Mouse (Mus musculus): ENCODE measurements around the gene Timm17b. TPM values are rescaled to one million over a fixed set of nuclear protein-coding genes. Genes with fewer than 3 reads are reported as not detected.

Gene Timm17b
- polyA plus RNA-seq (2012; ENCODE audit: insufficient read depth, insufficient read length, missing spikeins): 47.7 and 50.3 TPM in 2 replicates

DNA sequence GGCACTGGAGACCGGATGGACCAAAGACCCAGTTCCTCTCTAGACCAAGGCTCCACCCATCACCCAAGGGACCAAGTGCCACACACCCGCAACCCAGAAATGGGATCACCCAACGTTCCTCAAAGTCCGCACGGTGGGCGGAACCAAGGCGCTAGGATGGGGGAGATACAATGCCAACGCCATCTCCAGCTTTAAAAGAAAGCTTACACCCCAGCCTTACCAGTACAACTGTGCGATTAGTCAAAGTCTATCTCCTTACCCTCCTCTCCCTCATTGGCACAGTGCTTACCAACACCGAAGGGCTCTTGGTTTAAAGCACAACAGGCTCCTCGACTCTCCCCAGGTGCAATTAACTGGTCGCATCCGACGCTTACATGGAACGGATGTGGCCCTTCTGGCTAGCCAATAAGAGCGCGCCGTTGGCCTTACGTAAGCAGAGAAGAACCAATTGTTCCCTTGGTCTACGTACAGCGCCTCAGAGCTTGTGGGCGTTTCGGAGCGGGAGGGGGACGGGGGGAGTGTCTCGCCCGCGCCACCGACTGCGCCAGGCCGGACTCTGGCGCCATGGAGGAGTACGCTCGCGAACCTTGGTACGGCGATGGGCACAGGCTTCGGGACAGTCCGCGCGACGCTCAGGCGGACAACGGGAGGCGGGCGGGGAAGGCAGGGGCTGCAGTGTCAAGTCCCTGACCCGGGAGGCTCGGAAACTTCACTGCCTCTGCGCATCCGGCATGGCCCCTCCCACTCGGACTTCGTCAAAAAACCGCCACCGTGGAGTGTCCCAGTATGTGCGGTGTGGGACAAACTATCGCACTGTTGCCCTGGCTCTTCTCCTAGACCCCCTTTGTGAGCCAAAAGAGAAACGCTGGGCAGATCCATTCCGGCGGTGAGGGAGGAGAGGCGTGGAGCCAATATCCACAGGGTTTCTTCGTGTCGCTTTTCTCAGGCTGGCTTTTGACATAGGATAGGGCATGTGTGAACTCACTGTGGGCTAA lies at the start of gene Timm17b, which contains the start of gene Pqbp1:
Timm17b (plus strand) TSS at position 478 of the 995 bp plus-strand sequence.
Pqbp1 (minus strand) TSS at position 390 of the 995 bp plus-strand sequence.
- Histone ChIP-seq H3K4me3 (ENCODE audit: insufficient read depth, low read depth, low read length) (peak within 1 kb of the TSS; percentile 96), H3K4me1 (ENCODE audit: control insufficient read depth, insufficient read depth, insufficient read length, low read length) (no peaks in the 10 kb centered on the region), H3K27ac (replicated peaks; ENCODE audit: low read depth, low read length) (peak within 1 kb of the TSS; percentile 98)

DNA sequence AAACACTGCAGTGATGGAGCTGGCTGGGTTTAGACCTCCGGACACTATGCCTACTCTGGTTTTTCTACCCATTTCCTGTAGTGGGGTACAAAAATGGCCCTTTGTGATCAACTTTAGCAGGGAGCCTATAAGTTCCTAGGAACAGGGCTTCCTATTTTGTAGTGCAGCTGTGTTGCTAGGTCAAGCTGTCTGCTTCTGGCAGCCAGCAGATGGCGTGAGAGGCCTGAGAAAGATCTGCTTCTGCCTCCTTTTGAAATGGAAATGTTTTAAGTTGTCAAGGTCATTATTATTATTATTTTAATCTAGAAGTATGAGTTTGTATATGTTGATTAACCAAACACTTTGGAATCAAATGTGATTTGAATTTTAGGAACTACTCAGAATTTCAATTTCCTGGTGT lies 44.6 kb upstream of the Timm17b start:
- Histone ChIP-seq H3K27ac (replicated peaks; ENCODE audit: low read depth, low read length) (no peak overlapping the region), H3K4me3 (ENCODE audit: insufficient read depth, low read depth, low read length) (no peak overlapping the region), H3K4me1 (ENCODE audit: control insufficient read depth, insufficient read depth, insufficient read length, low read length) (no peaks in the 10 kb centered on the region)

GRCm38 (mm10) chrX:7859191-7859753 lies 39.9 kb upstream of the Timm17b start:
- no peak overlapping the region for H3K4me3 ChIP-seq (ENCODE audit: insufficient read depth, low read depth, low read length)
- no peak overlapping the region for H3K27ac ChIP-seq (replicated peaks; ENCODE audit: low read depth, low read length)
- no peaks in the 10 kb centered on the region for H3K4me1 ChIP-seq (ENCODE audit: control insufficient read depth, insufficient read depth, insufficient read length, low read length)

DNA sequence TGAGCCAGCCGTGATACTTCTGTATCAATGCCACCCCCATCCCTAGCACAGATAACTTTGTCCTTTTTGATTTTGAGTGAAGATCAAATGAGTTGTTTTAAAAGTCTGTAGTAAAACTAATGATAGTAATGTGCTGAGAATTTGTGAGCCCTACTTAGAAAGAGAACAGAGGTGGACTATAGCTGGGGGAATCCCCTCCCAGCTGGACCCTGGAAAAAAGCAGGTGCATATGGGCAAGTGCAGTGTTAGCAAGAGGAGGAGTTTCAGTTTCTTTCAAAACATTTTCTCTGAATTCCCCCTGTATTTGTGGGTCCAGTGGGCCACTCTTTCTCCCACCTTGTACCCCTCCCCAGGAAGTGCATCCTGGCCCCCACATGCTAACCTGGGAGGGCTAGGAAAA lies 36.0 kb upstream of the Timm17b start:
- Histone ChIP-seq H3K4me1 (ENCODE audit: control insufficient read depth, insufficient read depth, insufficient read length, low read length) (no peaks in the 10 kb centered on the region), H3K27ac (replicated peaks; ENCODE audit: low read depth, low read length) (no peak overlapping the region), H3K4me3 (ENCODE audit: insufficient read depth, low read depth, low read length) (no peak overlapping the region)

DNA sequence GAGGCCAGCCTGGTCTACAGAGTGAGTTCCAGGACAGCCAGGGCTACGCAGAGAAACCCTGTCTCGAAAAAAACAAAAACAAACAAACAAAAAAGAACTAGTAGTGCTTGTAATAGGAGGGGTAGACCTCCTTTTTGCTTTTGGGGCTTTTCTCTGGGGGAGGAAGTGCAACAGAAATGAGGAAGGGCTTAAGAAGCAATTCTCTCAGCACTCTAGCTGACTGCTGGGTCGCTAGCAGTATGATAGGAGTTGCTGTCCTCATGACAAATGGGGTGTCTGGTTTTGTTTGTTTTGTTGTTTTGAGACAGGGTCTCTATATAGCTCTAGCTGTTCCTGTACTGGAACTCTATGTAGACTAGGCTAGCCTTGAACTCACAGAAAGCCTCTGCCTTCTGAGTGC lies 34.6 kb upstream of the Timm17b start:
- H3K4me1 ChIP-seq (ENCODE audit: control insufficient read depth, insufficient read depth, insufficient read length, low read length): no peaks in the 10 kb centered on the region
- H3K27ac ChIP-seq (replicated peaks; ENCODE audit: low read depth, low read length): no peak overlapping the region
- H3K4me3 ChIP-seq (ENCODE audit: insufficient read depth, low read depth, low read length): no peak overlapping the region

DNA sequence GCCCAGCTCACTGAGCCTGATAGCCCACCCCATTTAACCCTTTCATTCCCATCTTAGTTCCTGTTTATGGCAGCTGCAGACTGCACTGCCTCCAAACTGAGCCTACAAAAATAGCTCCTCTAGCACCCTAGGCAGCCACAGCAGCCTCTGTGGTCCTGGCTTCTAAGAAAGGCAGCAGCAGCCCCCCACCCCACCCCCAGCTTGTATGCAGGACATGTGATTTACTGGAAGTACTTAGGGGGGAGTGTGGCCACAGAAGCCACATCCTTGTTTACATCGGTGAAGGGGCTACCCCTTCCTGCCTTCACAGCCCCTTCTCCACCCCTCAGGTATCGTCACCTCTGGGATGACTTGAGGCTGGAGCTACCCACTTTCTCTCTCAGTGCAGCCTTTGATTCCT lies 33.8 kb upstream of the Timm17b start:
- Histone ChIP-seq H3K4me1 (ENCODE audit: control insufficient read depth, insufficient read depth, insufficient read length, low read length) (no peaks in the 10 kb centered on the region), H3K27ac (replicated peaks; ENCODE audit: low read depth, low read length) (no peak overlapping the region), H3K4me3 (ENCODE audit: insufficient read depth, low read depth, low read length) (no peak overlapping the region)

GRCm38 (mm10) chrX:7865786-7866185 lies 33.4 kb upstream of the Timm17b start:
- Histone ChIP-seq H3K4me1 (ENCODE audit: control insufficient read depth, insufficient read depth, insufficient read length, low read length) (no peaks in the 10 kb centered on the region), H3K4me3 (ENCODE audit: insufficient read depth, low read depth, low read length) (no peak overlapping the region), H3K27ac (replicated peaks; ENCODE audit: low read depth, low read length) (no peak overlapping the region)

- H3K4me3 ChIP-seq (ENCODE audit: insufficient read depth, low read depth, low read length): no peak overlapping the region
- no peak overlapping the region for H3K27ac ChIP-seq (replicated peaks; ENCODE audit: low read depth, low read length)
- H3K4me1 ChIP-seq (ENCODE audit: control insufficient read depth, insufficient read depth, insufficient read length, low read length): no peaks in the 10 kb centered on the region
These were observed 32.0 kb upstream of the Timm17b start for GRCm38 (mm10) chrX:7867141-7867540.

DNA sequence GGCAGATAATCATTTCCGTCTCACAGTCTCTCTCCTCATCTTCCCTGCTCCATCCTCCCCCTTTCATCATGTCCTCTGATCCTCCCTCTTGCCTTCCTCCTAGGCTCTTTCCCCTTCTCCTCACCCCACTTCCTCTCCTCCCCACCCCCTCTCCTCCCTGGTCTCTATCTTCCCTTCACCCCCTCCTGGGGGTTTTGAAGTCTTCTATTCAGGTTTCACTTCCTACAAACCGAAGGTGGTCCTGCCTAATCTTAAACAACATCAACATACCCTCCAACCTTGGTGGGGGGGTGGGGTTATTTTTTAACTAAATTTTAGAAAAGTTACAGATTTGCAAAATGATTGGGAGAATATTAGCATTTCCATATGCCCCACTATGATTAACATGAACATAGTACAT lies 30.7 kb upstream of the Timm17b start:
- no peak overlapping the region for H3K27ac ChIP-seq (replicated peaks; ENCODE audit: low read depth, low read length)
- no peak overlapping the region for H3K4me3 ChIP-seq (ENCODE audit: insufficient read depth, low read depth, low read length)
- H3K4me1 ChIP-seq (ENCODE audit: control insufficient read depth, insufficient read depth, insufficient read length, low read length): no peaks in the 10 kb centered on the region

DNA sequence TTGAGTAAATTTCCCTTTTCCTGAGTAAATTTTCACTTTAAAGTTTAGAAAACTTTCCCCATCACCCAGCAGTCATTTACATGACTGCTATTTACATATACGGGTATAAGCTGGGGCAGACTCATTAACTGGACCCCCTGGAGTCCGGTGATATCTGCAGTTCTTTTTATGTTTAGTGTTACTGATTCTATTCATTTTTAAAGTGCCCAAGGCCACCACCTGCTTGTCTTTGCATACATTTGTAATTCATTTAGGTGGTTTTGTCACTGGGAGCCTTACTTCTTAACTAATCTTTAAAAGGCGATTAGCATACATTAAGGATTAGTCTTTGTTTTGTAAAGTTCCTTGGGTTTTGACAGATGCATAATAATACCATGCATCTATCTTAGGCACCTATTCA lies 29.3 kb upstream of the Timm17b start:
- Histone ChIP-seq H3K4me1 (ENCODE audit: control insufficient read depth, insufficient read depth, insufficient read length, low read length) (no peaks in the 10 kb centered on the region), H3K4me3 (ENCODE audit: insufficient read depth, low read depth, low read length) (no peak overlapping the region), H3K27ac (replicated peaks; ENCODE audit: low read depth, low read length) (no peak overlapping the region)

GRCm38 (mm10) chrX:7878007-7878419 lies 21.1 kb upstream of the Timm17b start, which contains the start of gene Pim2:
Gene Pim2, plus strand, starts transcription at chrX:7878262.
- peaks cover 2% of the 10 kb centered on the region; the same call in 1 of the 2 replicates for H3K4me1 ChIP-seq (ENCODE audit: control insufficient read depth, insufficient read depth, insufficient read length, low read length)
- H3K27ac ChIP-seq (replicated peaks; ENCODE audit: low read depth, low read length): no peak within 1 kb of the TSS
- peak within 1 kb of the TSS; percentile 62 for H3K4me3 ChIP-seq (ENCODE audit: insufficient read depth, low read depth, low read length)

GRCm38 (mm10) chrX:7878495-7878894 lies 20.7 kb upstream of the Timm17b start:
- Histone ChIP-seq H3K27ac (replicated peaks; ENCODE audit: low read depth, low read length) (no peak overlapping the region), H3K4me1 (ENCODE audit: control insufficient read depth, insufficient read depth, insufficient read length, low read length) (peaks cover 2% of the 10 kb centered on the region; the same call in 1 of the 2 replicates), H3K4me3 (ENCODE audit: insufficient read depth, low read depth, low read length) (peak overlapping the region; percentile 62)

- Histone ChIP-seq H3K4me3 (ENCODE audit: insufficient read depth, low read depth, low read length) (no peak overlapping the region; the same call in 1 of the 2 replicates), H3K4me1 (ENCODE audit: control insufficient read depth, insufficient read depth, insufficient read length, low read length) (peaks cover 2% of the 10 kb centered on the region; the same call in 1 of the 2 replicates), H3K27ac (replicated peaks; ENCODE audit: low read depth, low read length) (no peak overlapping the region)
These were observed 19.3 kb upstream of the Timm17b start for GRCm38 (mm10) chrX:7879819-7880218.

GRCm38 (mm10) chrX:7883841-7884567 lies 15.2 kb upstream of the Timm17b start, which contains the start of gene Slc35a2:
Gene Slc35a2, plus strand, starts transcription at chrX:7884028.
- Histone ChIP-seq H3K27ac (replicated peaks; ENCODE audit: low read depth, low read length) (peak within 1 kb of the TSS; percentile 79), H3K4me3 (ENCODE audit: insufficient read depth, low read depth, low read length) (peak within 1 kb of the TSS; percentile 86), H3K4me1 (ENCODE audit: control insufficient read depth, insufficient read depth, insufficient read length, low read length) (no peaks in the 10 kb centered on the region)

DNA sequence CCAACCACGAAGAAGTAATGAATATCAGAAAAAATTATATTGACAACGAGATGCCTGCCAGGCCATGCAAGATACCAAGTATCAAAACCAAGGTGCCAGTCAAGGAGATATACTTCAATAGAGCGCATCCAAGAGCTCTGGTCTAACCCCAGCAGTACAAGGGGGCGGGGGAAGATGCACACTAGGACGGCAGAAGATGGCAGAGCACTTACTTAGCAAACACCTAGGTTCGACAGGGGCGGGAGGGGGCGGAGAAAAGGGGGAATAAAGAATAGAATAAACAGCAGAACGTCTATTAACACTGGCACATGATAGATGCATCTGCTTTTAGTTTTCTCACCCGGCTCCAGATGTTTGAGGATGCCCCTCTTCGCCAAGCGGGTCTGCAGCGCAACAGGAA lies 946 bp upstream of the Timm17b start:
- H3K4me3 ChIP-seq (ENCODE audit: insufficient read depth, low read depth, low read length): peak overlapping the region; percentile 67
- peak overlapping the region; percentile 66 for H3K27ac ChIP-seq (replicated peaks; ENCODE audit: low read depth, low read length)
- H3K4me1 ChIP-seq (ENCODE audit: control insufficient read depth, insufficient read depth, insufficient read length, low read length): no peaks in the 10 kb centered on the region

All from brown adipose tissue, adult 24 weeks (tissue).